Mouse (Mus musculus) naive thymus-derived CD4-positive, alpha-beta T cell, adult 5 months (primary cell): ENCODE data around the gene Mfsd6. TPM values are rescaled to one million over a fixed set of nuclear protein-coding genes. Genes with fewer than 3 reads are reported as not detected.

Source experiments
- polyA plus RNA-seq: library from polyadenylated mRNA; unstranded; fragments of 100-300 nt; shearing (Covaris generic); gene quantifications from one replicate; pipeline ENCODE4 v1.2.1, GENCODE M21; 2017

Mfsd6 gene
- 104 TPM for polyA plus RNA-seq

GRCm38 (mm10) chr1:52727056-52727900, at the start of gene Mfsd6:
TSS of gene Mfsd6 (minus strand) at chr1:52727462.

GRCm38 (mm10) chr1:52630248-52630936, 96.9 kb downstream of the Mfsd6 start, which contains the start of gene Nemp2:
TSS of gene Nemp2 (plus strand) at chr1:52630703.

Other genes with a start within 250 kb of the Mfsd6 start
- 153 TPM for gene Nab1, start 226.8 kb downstream of the Mfsd6 start, polyA plus RNA-seq
- 34.1 TPM for gene Nemp2, start 96.8 kb downstream of the Mfsd6 start, polyA plus RNA-seq
- 159 TPM for gene Inpp1, start 90.2 kb upstream of the Mfsd6 start, polyA plus RNA-seq
- gene Hibch, start 117.5 kb upstream of the Mfsd6 start, polyA plus RNA-seq, result 24.2 TPM